Mouse (Mus musculus): ENCODE measurements around the gene Lmnb2.

- TF ChIP-seq CTCF (IDR thresholded peaks at IDR 0.05) (no peak), EP300 (IDR thresholded peaks at IDR 0.05) (no peak)
Observed at GRCm38 (mm10) chr10:80943701-80944100, 25.7 kb upstream of the Lmnb2 start.

All from lung, postnatal 0 days (tissue).